Mouse (Mus musculus) MEL-GATA-1-ER (cell line): ENCODE measurements around the gene Ppard.
"Not testable (repeated sequence)": the region's sequence is repeated elsewhere in the genome, so short reads cannot be mapped to it uniquely, and the experiment has no call there.

ENCODE experiments used
- DNase-seq: peaks from one replicate; pipeline ENCODE4 v3.0.0-alpha.2; 2012; ENCODE audit warnings: low read depth; ENCODE audit errors: extremely low read depth

Ppard gene

GRCm38 (mm10) chr17:28312232-28313211 lies 80.0 kb downstream of the Ppard start:
- peak; percentile 79 for DNase-seq

GRCm38 (mm10) chr17:28313212-28313879 lies 80.8 kb downstream of the Ppard start, which contains the start of gene Fance:
Gene Fance, plus strand, starts transcription at chr17:28313519.
- peak; percentile 99 for DNase-seq

GRCm38 (mm10) chr17:28313880-28314225 lies 81.4 kb downstream of the Ppard start:
- DNase-seq, result no peak

GRCm38 (mm10) chr17:28315611-28316160 lies 83.2 kb downstream of the Ppard start:
- no peak for DNase-seq

- DNase-seq, result no peak
These were observed 84.0 kb downstream of the Ppard start for GRCm38 (mm10) chr17:28316476-28316875.

- no peak for DNase-seq
These were observed 84.6 kb downstream of the Ppard start for GRCm38 (mm10) chr17:28317091-28317490.

GRCm38 (mm10) chr17:28317725-28318124 lies 85.2 kb downstream of the Ppard start:
- DNase-seq, result no peak

- DNase-seq, result no peak
These were observed 89.2 kb downstream of the Ppard start for GRCm38 (mm10) chr17:28321700-28322099.

GRCm38 (mm10) chr17:28323786-28324185 lies 91.3 kb downstream of the Ppard start:
- no peak for DNase-seq

- DNase-seq, result not testable (repeated sequence)
These were observed 91.9 kb downstream of the Ppard start for GRCm38 (mm10) chr17:28324416-28324815.

GRCm38 (mm10) chr17:28325751-28326150 lies 93.3 kb downstream of the Ppard start:
- DNase-seq, result no peak

GRCm38 (mm10) chr17:28326951-28327350 lies 94.5 kb downstream of the Ppard start:
- no peak for DNase-seq

GRCm38 (mm10) chr17:28327673-28328325 lies 95.3 kb downstream of the Ppard start:
- DNase-seq, result no peak

GRCm38 (mm10) chr17:28328366-28328928 lies 95.9 kb downstream of the Ppard start, which contains the start of gene Rpl10a:
Gene Rpl10a, plus strand, starts transcription at chr17:28328471.
- DNase-seq, result peak; percentile 73

- DNase-seq, result no peak
These were observed 96.4 kb downstream of the Ppard start for GRCm38 (mm10) chr17:28328946-28329345.

- no peak for DNase-seq
These were observed 97.2 kb downstream of the Ppard start for GRCm38 (mm10) chr17:28329503-28330231.

- no peak for DNase-seq
These were observed 97.7 kb downstream of the Ppard start for GRCm38 (mm10) chr17:28330232-28330546.

- not testable (repeated sequence) for DNase-seq
These were observed 98.1 kb downstream of the Ppard start for GRCm38 (mm10) chr17:28330590-28330989.

- no peak for DNase-seq
These were observed 99.0 kb downstream of the Ppard start for GRCm38 (mm10) chr17:28331241-28332112.
